Mouse (Mus musculus) cerebral cortex, adult 2 months (tissue): ENCODE results near the gene Ttc41.

ENCODE experiments used
- WGBS: fragments of 180-500 bp; shearing (Covaris S2); methylation state at CpG from one replicate; pipeline ENCODE4 v1.1.7; 2018; 5-methylcytosine and 5-hydroxymethylcytosine counted together

Ttc41 gene

GRCm38 (mm10) chr10:86784126-86784675 is 78.6 kb downstream of the Ttc41 start:
- 84% methylated on average over 5 of the region's 5 CpGs for WGBS

GRCm38 (mm10) chr10:86785396-86785795 is 79.8 kb downstream of the Ttc41 start:
- 70% methylated on average over 2 of the region's 2 CpGs for WGBS

- WGBS: 89% methylated on average over 5 of the region's 5 CpGs
Observed at GRCm38 (mm10) chr10:86786083-86786482, 80.5 kb downstream of the Ttc41 start.

- WGBS: 35% methylated on average over 5 of the region's 5 CpGs
Observed at GRCm38 (mm10) chr10:86788193-86788592, 82.6 kb downstream of the Ttc41 start.

DNA sequence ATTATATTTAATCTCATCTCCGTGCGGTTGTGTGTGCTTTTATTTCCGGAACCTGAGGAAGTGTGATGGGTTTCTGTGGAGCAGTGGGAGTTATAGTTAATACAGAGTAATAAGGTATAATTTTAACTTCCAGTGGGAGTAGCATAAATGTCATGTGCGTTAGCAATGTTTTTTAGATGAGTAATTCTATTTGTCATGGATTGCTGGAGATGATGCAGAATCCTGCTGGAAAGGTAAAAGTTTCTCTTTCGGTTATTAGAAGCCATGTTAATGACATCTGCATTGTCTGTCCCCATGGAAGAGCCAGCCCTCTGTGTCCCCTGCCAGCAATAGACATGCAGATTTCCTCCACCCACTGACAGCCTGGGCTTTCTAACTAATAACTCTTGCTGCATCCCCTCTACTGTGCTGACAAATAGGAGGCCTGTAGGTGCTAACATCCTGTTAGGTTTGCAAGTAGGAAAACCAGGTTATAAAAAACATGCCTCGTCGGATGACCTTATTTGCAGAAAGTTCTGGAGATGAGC is 83.6 kb downstream of the Ttc41 start:
- 53% methylated on average over 7 of the region's 7 CpGs for WGBS

DNA sequence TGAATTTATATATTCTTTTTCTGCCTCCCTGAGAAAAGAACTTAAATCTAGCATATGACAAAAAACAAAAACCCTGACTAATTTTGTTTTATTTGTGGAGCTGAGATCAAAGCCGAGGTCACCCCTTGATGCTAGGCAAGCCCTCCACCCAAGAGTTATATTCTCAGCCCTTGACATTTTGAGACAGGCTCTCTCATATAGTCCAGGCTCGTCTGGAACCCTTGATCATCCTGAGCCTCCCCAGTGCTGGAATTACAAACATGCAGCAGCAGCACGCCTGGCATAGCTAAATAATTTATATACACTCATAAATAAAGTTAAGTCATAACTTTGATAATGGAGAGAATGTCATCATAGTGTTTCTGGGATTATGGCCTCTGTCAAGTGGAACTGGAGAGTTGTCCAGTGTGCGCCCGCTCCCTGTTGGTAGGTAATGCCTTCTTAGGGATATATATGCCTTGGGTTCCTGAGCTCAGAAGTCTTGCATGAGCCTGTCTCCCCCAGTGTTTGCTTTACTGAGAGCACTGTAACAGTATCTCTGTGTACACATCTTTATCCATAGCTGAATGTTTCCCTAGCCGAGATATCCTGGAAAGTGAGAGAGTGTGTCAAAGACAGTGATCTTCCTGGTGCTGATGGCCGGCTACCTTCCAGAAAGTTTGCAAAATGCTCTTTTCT is 86.0 kb downstream of the Ttc41 start:
- 86% methylated on average over 7 of the region's 7 CpGs for whole genome bisulfite sequencing

DNA sequence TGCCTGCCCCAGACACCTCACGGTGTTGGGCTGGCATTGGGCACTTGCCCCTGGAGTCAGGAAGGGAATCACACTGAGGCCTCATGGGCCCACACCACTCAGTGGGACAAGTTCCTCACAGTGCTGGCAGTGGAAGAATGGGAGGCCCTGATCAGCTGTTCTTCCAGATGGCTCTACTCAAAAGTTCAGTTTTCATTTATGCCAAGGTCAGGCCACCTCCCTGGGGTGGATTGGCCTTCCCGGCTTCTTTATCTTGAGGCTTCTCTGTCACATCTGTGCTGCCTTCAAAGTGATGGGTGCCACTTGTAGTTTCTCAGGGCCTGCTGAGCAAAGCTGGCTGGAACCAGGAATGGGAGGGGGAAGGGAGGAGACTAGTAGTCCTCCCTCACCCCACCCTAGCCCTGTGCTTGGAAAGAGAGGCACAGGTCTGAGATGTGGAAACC is 87.9 kb downstream of the Ttc41 start:
- WGBS: 65% methylated on average over 2 of the region's 2 CpGs

DNA sequence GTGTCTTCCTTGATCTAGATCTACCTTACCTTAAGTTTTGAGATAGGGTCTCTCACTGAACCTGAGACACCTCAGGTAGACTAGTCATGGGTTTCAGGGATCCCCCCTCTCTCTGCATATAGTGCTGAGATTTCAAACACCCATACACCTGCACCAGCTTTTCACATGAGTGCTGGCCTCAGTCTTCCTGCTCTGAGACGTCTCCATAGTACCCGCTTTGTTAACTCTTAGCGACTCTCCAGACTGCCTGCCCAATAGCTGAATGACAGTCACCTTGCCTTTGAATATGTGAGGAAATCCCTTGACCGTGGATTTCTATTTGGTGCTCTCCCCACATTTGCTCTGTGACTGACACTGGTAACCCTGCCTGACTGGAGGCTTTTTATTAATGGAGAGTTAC is 88.6 kb downstream of the Ttc41 start:
- WGBS: 63% methylated on average over 4 of the region's 4 CpGs

GRCm38 (mm10) chr10:86794794-86795535 is 89.4 kb downstream of the Ttc41 start:
- WGBS: 60% methylated on average over 9 of the region's 9 CpGs

DNA sequence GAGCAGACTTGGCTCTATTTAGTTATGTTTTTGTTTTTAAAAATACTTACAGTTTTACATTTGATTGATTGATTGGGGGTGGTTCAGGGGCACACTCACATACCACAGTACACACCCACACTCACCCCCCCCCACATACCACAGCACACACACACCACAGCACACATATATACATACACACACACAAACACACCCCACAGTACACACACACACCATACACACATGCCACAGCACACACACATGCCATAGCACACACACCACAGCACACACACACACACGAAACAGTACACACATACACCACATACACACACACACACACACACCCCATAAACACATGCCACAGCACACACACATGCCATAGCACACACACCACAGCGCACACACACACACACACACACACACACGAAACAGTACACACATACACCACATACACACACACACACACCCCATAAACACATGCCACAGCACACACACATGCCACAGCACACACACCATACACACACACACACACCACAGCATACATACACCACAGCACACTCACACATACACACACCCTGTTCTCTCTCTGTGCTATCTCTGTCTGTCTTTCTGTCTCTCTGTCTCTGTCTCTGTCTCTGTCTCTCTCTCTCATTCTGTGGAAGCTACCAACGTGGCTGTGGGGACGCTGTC is 90.6 kb downstream of the Ttc41 start:
- WGBS: 92% methylated on average over 5 of the region's 5 CpGs

DNA sequence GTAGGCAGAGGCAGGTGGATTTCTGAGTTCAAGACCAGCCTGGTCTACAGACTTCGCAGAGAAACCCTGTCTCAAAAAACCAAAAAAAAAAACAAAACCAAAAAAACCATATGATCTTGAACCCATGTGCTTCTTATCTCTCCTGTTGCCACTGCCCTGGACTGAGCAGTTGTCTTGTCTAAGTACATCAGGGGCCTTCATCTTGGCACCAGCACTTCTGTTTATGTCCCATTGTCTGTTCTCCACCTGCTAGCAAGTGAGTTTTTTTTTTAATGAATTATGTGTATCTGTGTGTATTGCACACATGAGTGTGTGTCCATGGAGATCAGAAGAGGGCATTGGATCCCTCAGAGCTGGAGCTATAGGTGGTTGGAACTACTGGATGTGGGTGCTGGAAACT is 101.8 kb downstream of the Ttc41 start:
- 96% methylated on average over 1 of the region's 1 CpGs for WGBS

- WGBS: 62% methylated on average over 15 of the region's 15 CpGs
Observed at GRCm38 (mm10) chr10:86808013-86808758, 102.6 kb downstream of the Ttc41 start.

GRCm38 (mm10) chr10:86810000-86810399 is 104.4 kb downstream of the Ttc41 start:
- WGBS: 53% methylated on average over 9 of the region's 9 CpGs

- 88% methylated on average over 5 of the region's 5 CpGs for WGBS
Observed at GRCm38 (mm10) chr10:86810612-86811011, 105.0 kb downstream of the Ttc41 start.

GRCm38 (mm10) chr10:86814292-86815131 is 108.9 kb downstream of the Ttc41 start:
- 90% methylated on average over 19 of the region's 19 CpGs for WGBS

DNA sequence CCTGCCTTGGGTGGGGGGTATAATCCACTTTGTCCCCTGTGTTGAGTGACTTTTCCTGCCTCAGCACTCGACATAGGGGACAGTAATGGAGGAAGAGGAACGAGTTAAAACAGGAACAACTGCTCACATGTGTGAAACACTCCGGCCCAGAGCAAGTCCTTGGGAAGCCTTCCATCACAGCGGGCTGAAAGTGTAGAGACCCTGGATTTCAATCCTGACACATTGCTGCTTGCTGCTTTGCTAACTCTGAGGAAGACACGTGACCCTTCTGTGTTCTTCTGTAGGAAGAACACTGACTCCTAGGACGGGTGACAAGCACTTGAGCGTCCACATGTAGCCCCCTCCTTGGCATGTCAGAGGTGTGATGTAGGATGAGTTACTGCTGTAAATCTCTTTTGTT is 109.5 kb downstream of the Ttc41 start:
- 88% methylated on average over 7 of the region's 7 CpGs for WGBS

GRCm38 (mm10) chr10:86819649-86820165 is 114.1 kb downstream of the Ttc41 start:
- 30% methylated on average over 8 of the region's 8 CpGs for WGBS

DNA sequence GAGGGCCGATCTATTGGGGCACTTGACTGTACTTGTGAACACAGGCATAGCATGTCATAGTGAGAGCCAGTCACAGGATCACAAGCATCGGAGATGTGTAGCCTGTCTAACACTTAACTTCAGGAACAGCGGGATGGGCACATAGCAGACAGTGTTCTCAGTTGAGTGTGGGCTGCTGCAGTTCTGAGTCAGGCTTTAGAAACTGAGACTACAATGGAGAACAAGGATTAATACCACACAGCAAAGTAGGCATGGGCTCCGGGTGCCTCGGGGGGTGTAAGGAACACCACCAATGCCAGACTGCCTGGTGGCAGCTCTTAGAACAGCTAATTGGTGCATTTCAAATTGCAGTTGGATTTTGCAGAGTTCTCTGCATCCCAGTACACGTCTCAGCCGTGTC is 115.4 kb downstream of the Ttc41 start:
- WGBS: 75% methylated on average over 7 of the region's 7 CpGs

DNA sequence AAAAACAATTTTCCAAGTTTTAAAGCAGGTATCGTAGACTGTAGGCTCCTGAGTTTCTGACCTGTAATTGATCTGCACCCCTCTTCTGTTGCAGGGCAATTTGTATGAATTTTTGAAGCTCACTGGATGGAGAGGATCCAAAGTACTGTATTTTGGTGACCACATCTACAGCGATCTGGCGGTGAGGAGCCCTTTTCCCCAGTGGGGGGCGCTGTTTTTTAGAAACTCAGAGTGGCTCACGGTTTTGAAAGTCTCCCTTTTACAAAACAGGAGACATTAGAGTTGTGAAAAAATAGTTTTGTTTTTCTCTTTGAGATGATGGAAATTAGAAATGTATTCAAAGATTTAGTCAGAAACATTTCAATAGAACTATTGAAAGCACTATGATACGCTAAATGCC is 118.5 kb downstream of the Ttc41 start:
- 86% methylated on average over 6 of the region's 6 CpGs for WGBS

DNA sequence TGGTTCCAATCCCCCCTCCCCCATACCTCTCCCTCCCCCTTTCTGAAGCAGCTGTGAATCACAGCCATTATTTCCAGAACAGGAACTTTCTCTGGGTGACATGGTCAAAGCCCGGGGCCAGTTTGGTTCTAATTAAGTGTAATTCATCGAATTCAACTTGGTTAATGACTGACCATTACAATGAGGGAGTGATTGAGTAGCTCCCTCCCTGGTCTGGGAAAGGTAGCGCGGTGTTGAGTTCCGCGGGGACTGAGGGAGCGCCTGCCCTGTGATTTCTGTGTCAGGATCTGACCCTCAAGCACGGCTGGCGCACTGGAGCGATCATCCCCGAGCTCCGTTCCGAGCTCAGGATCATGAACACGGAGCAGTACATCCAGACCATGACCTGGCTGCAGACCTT is 119.3 kb downstream of the Ttc41 start:
- WGBS: 81% methylated on average over 14 of the region's 14 CpGs
